ENCODE assay signal across 8 mouse cellular contexts in the genomic region with DNA sequence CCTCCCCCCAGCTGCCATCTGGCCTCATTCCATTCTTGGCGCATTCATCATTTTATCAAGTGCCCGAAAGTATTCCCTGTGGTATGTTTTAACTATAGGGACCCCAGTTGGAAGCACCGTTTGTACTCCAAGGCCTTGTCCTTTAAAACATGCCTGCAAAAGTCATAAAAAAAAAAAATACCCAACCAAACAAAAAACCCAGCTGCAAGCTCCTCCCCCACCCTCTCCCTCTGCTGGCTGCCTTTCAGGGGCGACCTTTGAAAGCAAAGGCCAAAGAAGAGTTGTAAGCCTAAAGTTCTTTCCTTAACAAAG. TPM values are rescaled to one million over a fixed set of nuclear protein-coding genes. Genes with fewer than 3 reads are reported as not detected.
DNase-seq lines count a peak whose midpoint lies in the region; ATAC-seq and TF ChIP-seq lines count a peak whose summit lies in the region.

No protein-coding gene starts in this region.

- H3K4me1 ChIP-seq in heart, adult 2 months (ENCODE audit: control insufficient read depth, insufficient read depth, low read length) = peaks cover 10% of the 10 kb centered on the region
- peaks cover 38% of the 10 kb centered on the region for H3K4me1 ChIP-seq in forebrain, embryonic 15.5 days
- H3K4me1 ChIP-seq in thymus, adult 2 months (replicated peaks; ENCODE audit: control insufficient read depth, insufficient read depth, low read length) = peaks cover 50% of the 10 kb centered on the region

- H3K36me3 ChIP-seq in heart, adult 2 months (ENCODE audit: control insufficient read depth, insufficient read depth, low read length) = peaks cover 10% of the 10 kb centered on the region
- H3K36me3 ChIP-seq in forebrain, embryonic 15.5 days = no peaks in the 10 kb centered on the region
- peaks cover 13% of the 10 kb centered on the region for H3K36me3 ChIP-seq in thymus, adult 2 months (ENCODE audit: control insufficient read depth, insufficient read depth, low read length)

- no peaks in the 10 kb centered on the region for H3K9me3 ChIP-seq in forebrain, embryonic 15.5 days

- peak overlapping the region; percentile 90 for H3K4me3 ChIP-seq in heart, adult 2 months
- peak overlapping the region; percentile 92 for H3K4me3 ChIP-seq in forebrain, embryonic 15.5 days
- H3K4me3 ChIP-seq in thymus, adult 2 months (ENCODE audit: control insufficient read depth, insufficient read depth, low read length) = no peak overlapping the region

- peak overlapping the region; percentile 96 for H3K27ac ChIP-seq in heart, adult 2 months
- H3K27ac ChIP-seq in forebrain, embryonic 15.5 days (replicated peaks) = peak overlapping the region; percentile 17; the same call in 1 of the 2 replicates
- no peak overlapping the region for H3K27ac ChIP-seq in thymus, adult 2 months (ENCODE audit: control insufficient read depth, insufficient read depth, low read length)

- peak; percentile 36 to 54 for DNase-seq in heart, adult 2 months
- no peak for DNase-seq in heart, postnatal 36 days
- DNase-seq in kidney, adult 9 months = peak; percentile 83
- peak; percentile 50 for DNase-seq in lung, postnatal 14 days
- peak; percentile 59 for DNase-seq in thymus, adult 2 months
- DNase-seq in urinary bladder, postnatal 36 days (ENCODE audit: low spot score in 2 of 2) = no peak

- H3K4me2 ChIP-seq in forebrain, embryonic 15.5 days (replicated peaks) = peak overlapping the region; percentile 88

- no peak for ATAC-seq in forebrain, embryonic 15.5 days (replicated peaks)
- no peak for ATAC-seq in megakaryocyte, adult 5-6 weeks (ENCODE audit: poor library complexity, severe bottlenecking)

- intact Hi-C loops in heart, adult 2 months (cut with DNase I) = loop anchor here (2.0 to 5.0 kb wide), 4 partner anchors 49 to 103 kb away; no protein-coding TSS in a partner anchor
- intact Hi-C loops in heart, postnatal 36 days (cut with DNase I) = loop anchor here (1.0 to 5.0 kb wide), 6 partner anchors 49 to 189 kb away; no protein-coding TSS in a partner anchor

- no peaks in the 10 kb centered on the region for H3K27me3 ChIP-seq in heart, adult 2 months (ENCODE audit: control insufficient read depth, insufficient read depth, low read length)
- H3K27me3 ChIP-seq in forebrain, embryonic 15.5 days = no peaks in the 10 kb centered on the region
- H3K27me3 ChIP-seq in thymus, adult 2 months (ENCODE audit: control insufficient read depth, insufficient read depth, low read length) = no peaks in the 10 kb centered on the region

- 2% methylated on average over 4 of the region's 4 CpGs for WGBS in heart, adult 2 months
- WGBS in forebrain, embryonic 15.5 days = under 1% methylated on average over 4 of the region's 4 CpGs
- WGBS in thymus, adult 2 months = 26% methylated on average over 4 of the region's 4 CpGs

- peak; percentile 57 for TF ChIP-seq CTCF in heart, adult 2 months (IDR thresholded peaks at IDR 0.05)
- no peak for TF ChIP-seq CTCF in thymus, adult 2 months (IDR thresholded peaks at IDR 0.05; ENCODE audit: borderline replicate concordance, control insufficient read depth, extremely low read depth, insufficient read depth, low read length, poor library complexity)

- H3K79me2 ChIP-seq in heart, adult 2 months (replicated peaks; ENCODE audit: control insufficient read depth, insufficient read depth, low read length) = no peaks in the 10 kb centered on the region

- no peak overlapping the region for H3K9ac ChIP-seq in heart, adult 2 months (ENCODE audit: low read depth, low read length)
- H3K9ac ChIP-seq in forebrain, embryonic 15.5 days (replicated peaks) = no peak overlapping the region

- TF ChIP-seq POLR2A in heart, adult 2 months (IDR thresholded peaks at IDR 0.05; ENCODE audit: insufficient read depth, low read depth, low read length) = no peak
- no peak for TF ChIP-seq POLR2A in thymus, adult 2 months (IDR thresholded peaks at IDR 0.05; ENCODE audit: control insufficient read depth, extremely low read depth, insufficient read depth, low read length, poor library complexity)

- no peak for TF ChIP-seq EP300 in heart, adult 2 months (IDR thresholded peaks at IDR 0.05; ENCODE audit: insufficient read depth, low read depth, low read length)

RNA-seq across cellular contexts. Expression of a gene that starts 1.2 kb away (rescaled TPM):
- 10 to 100 TPM; 27.8 to 28.9 TPM for total RNA-seq in heart, adult 2 months (2021)
- 31.3 and 44.4 TPM in 2 replicates for polyA plus RNA-seq in heart, adult 2 months (2012; rRNA removed)
- 10 to 100 TPM; 29.9 to 44.8 TPM for total RNA-seq in heart, postnatal 36 days (2021)
- polyA plus RNA-seq in forebrain, embryonic 15.5 days (2015; fragmentation: Nextera tagmentation; extraction: Ambion mirVana) = 30.9 TPM in 2 replicates
- 30.9 and 33.9 TPM in 2 replicates for polyA plus RNA-seq in thymus, adult 2 months (2012; rRNA removed)
- 2.0 and 2.1 TPM in 2 replicates for total RNA-seq in megakaryocyte, adult 5-6 weeks (2015)
- 0.98 and 1.0 TPM in 2 replicates for total RNA-seq in megakaryocyte, adult 5-6 weeks (2017)

Comparison
In these comparisons a context has a peak if more than half of its experiments do, and no peak if none do; other contexts are left out.
1. DNase-seq: peak in heart, adult 2 months (2 of 2), kidney, adult 9 months (single experiment), lung, postnatal 14 days (single experiment) and thymus, adult 2 months (single experiment); none in heart, postnatal 36 days (0 of 2) and urinary bladder, postnatal 36 days (0 of 2).
2. RNA of a gene that starts 1.2 kb away (total RNA-seq): 29.9 to 44.8 TPM in heart, postnatal 36 days and 27.8 to 28.9 TPM in heart, adult 2 months; 0.98 to 2.1 TPM in megakaryocyte, adult 5-6 weeks; every median in the first group is over 4 times any median in the second.